Mouse (Mus musculus): ENCODE measurements around the gene Setd4. TPM values are rescaled to one million over a fixed set of nuclear protein-coding genes. Genes with fewer than 3 reads are reported as not detected.

Setd4 gene
- total RNA-seq, 2 experiments from 2014 or later = 0.36 to 0.80 TPM

- no peak for DNase-seq
These were observed 12.1 kb downstream of the Setd4 start for GRCm38 (mm10) chr16:93591450-93592430.

GRCm38 (mm10) chr16:93590915-93591314 is 12.9 kb downstream of the Setd4 start:
- no peak for DNase-seq

- no peak for DNase-seq
These were observed 15.6 kb downstream of the Setd4 start for GRCm38 (mm10) chr16:93588281-93588680.

- no peak for DNase-seq
These were observed 17.5 kb downstream of the Setd4 start for GRCm38 (mm10) chr16:93586382-93586781.

- no peak for DNase-seq
These were observed 18.1 kb downstream of the Setd4 start for GRCm38 (mm10) chr16:93585703-93586205.

GRCm38 (mm10) chr16:93584976-93585702 is 18.7 kb downstream of the Setd4 start:
- DNase-seq = no peak

- no peak for DNase-seq
These were observed 22.7 kb downstream of the Setd4 start for GRCm38 (mm10) chr16:93581125-93581524.

- no peak for DNase-seq
These were observed 25.4 kb downstream of the Setd4 start for GRCm38 (mm10) chr16:93578346-93579005.

- peak; percentile 42 for DNase-seq
These were observed 27.3 kb downstream of the Setd4 start for GRCm38 (mm10) chr16:93576412-93577082.

GRCm38 (mm10) chr16:93575574-93575973 is 28.3 kb downstream of the Setd4 start:
- no peak for DNase-seq

GRCm38 (mm10) chr16:93574521-93575191 is 29.2 kb downstream of the Setd4 start:
- no peak for DNase-seq

GRCm38 (mm10) chr16:93573434-93573833 is 30.4 kb downstream of the Setd4 start:
- no peak for DNase-seq

- no peak for DNase-seq
These were observed 31.5 kb downstream of the Setd4 start for GRCm38 (mm10) chr16:93572383-93572782.

- no peak for DNase-seq
These were observed 45.4 kb downstream of the Setd4 start for GRCm38 (mm10) chr16:93558499-93558898.

- DNase-seq = no peak
These were observed 46.2 kb downstream of the Setd4 start for GRCm38 (mm10) chr16:93557646-93558045.

- no peak for DNase-seq
These were observed 51.0 kb downstream of the Setd4 start for GRCm38 (mm10) chr16:93552686-93553513.

GRCm38 (mm10) chr16:93549287-93549686 is 54.6 kb downstream of the Setd4 start:
- DNase-seq = no peak

- DNase-seq = no peak
These were observed 55.8 kb downstream of the Setd4 start for GRCm38 (mm10) chr16:93548045-93548444.

GRCm38 (mm10) chr16:93547122-93547521 is 56.7 kb downstream of the Setd4 start:
- DNase-seq = no peak

- DNase-seq = no peak
These were observed 57.4 kb downstream of the Setd4 start for GRCm38 (mm10) chr16:93546354-93546965.
